Mouse (Mus musculus) C2C12 (cell line): ENCODE results near the gene Ski.

Experiments
- CTCF ChIP-seq: IDR thresholded peaks from one replicate; pipeline ENCODE4 v1.5.1; 2011; ENCODE audit not compliant: control insufficient read depth, insufficient read depth, insufficient read length
- MYOD1 ChIP-seq: IDR thresholded peaks from one replicate; pipeline ENCODE4 v1.6.1; 2011; ENCODE audit warnings: low read depth; ENCODE audit not compliant: control insufficient read depth, insufficient read length

DNA sequence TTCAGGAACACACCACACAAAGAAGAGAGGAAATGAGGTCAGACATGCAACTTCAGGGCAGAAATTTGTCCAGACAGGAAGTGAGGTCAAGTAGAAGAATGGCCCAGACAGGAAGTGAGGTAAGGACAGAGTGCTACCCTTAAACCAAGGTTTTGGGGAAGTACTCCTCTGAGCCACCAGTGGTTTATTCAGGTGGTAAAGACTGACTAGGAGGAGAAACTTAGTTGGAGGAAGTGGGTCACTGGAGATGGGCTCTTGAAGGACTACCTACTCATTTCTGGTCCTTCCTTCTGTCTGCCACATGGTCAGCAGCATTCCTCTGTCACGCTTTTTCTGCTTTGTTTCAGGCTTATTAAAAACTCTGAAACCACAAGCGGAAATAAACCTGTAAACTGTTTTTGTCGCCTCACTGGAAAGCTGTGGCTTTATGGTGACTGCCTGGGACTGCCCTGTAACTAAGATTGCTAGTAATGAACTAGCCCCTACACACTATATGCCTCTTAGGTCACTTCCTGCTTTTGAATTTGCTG, 21.5 kb downstream of the Ski start:
- TF ChIP-seq CTCF (no peak), MYOD1 (no peak)
